In genomic region chr10:24150086-24150485, GRCm38 (mm10) we compare ENCODE assay signal across 8 mouse cellular contexts. TPM values are rescaled to one million over a fixed set of nuclear protein-coding genes. Genes with fewer than 3 reads are reported as not detected.
DNase-seq lines count a peak whose midpoint lies in the region; ATAC-seq lines count a peak whose summit lies in the region.

No protein-coding gene starts in this region.

- peak overlapping the region; percentile 82 for H3K4me3 ChIP-seq in heart, embryonic 13.5 days
- peak overlapping the region; percentile 77 for H3K4me3 ChIP-seq in embryonic facial prominence, embryonic 15.5 days (replicated peaks)
- peak overlapping the region; percentile 84 for H3K4me3 ChIP-seq in kidney, embryonic 14.5 days (ENCODE audit: low read length)
- peak overlapping the region; percentile 71 for H3K4me3 ChIP-seq in midbrain, embryonic 14.5 days (replicated peaks; ENCODE audit: low read depth, low read length)

- no peaks in the 10 kb centered on the region for H3K27me3 ChIP-seq in heart, embryonic 13.5 days (replicated peaks)
- no peaks in the 10 kb centered on the region for H3K27me3 ChIP-seq in embryonic facial prominence, embryonic 15.5 days
- no peaks in the 10 kb centered on the region for H3K27me3 ChIP-seq in kidney, embryonic 14.5 days (ENCODE audit: control insufficient read depth, insufficient read depth, low read length)
- no peaks in the 10 kb centered on the region for H3K27me3 ChIP-seq in midbrain, embryonic 14.5 days (ENCODE audit: control insufficient read depth, insufficient read depth, low read length)

- H3K4me1 ChIP-seq in heart, embryonic 13.5 days, result peaks cover 30% of the 10 kb centered on the region
- peaks cover 5% of the 10 kb centered on the region for H3K4me1 ChIP-seq in embryonic facial prominence, embryonic 15.5 days
- H3K4me1 ChIP-seq in kidney, embryonic 14.5 days (ENCODE audit: control insufficient read depth, insufficient read depth, low read length), result peaks cover 10% of the 10 kb centered on the region
- peaks cover 13% of the 10 kb centered on the region; the same call in 1 of the 2 replicates for H3K4me1 ChIP-seq in midbrain, embryonic 14.5 days (ENCODE audit: control insufficient read depth, insufficient read depth, low read length)

- no peaks in the 10 kb centered on the region for H3K9me3 ChIP-seq in heart, embryonic 13.5 days
- H3K9me3 ChIP-seq in embryonic facial prominence, embryonic 15.5 days (replicated peaks), result no peaks in the 10 kb centered on the region
- no peaks in the 10 kb centered on the region for H3K9me3 ChIP-seq in kidney, embryonic 14.5 days (ENCODE audit: control insufficient read depth, low read length)
- H3K9me3 ChIP-seq in midbrain, embryonic 14.5 days (ENCODE audit: control insufficient read depth, low read length), result no peaks in the 10 kb centered on the region

- H3K36me3 ChIP-seq in heart, embryonic 13.5 days, result peaks cover 16% of the 10 kb centered on the region
- H3K36me3 ChIP-seq in embryonic facial prominence, embryonic 15.5 days, result 0 out of 2 replicates have a peak, but pooled peaks cover under 1% of the 10 kb centered on the region
- no peaks in the 10 kb centered on the region; the same call in 1 of the 2 replicates for H3K36me3 ChIP-seq in kidney, embryonic 14.5 days (ENCODE audit: control insufficient read depth, insufficient read depth, low read length)
- peaks cover 8% of the 10 kb centered on the region for H3K36me3 ChIP-seq in midbrain, embryonic 14.5 days (ENCODE audit: control insufficient read depth, insufficient read depth, low read length)

- peak overlapping the region; percentile 77 for H3K4me2 ChIP-seq in heart, embryonic 13.5 days
- H3K4me2 ChIP-seq in embryonic facial prominence, embryonic 15.5 days (replicated peaks), result peak overlapping the region; percentile 63
- H3K4me2 ChIP-seq in kidney, embryonic 14.5 days (replicated peaks; ENCODE audit: low read depth, low read length), result peak overlapping the region; percentile 57
- peak overlapping the region; percentile 57 for H3K4me2 ChIP-seq in midbrain, embryonic 14.5 days (ENCODE audit: low read length)

- ATAC-seq in heart, embryonic 13.5 days (ENCODE audit: extremely low read depth, insufficient number of reproducible peaks, low FRiP score, low TSS enrichment), result no peak
- no peak for ATAC-seq in embryonic facial prominence, embryonic 15.5 days (ENCODE audit: insufficient number of reproducible peaks, low FRiP score, low TSS enrichment, low read depth)
- ATAC-seq in kidney, embryonic 14.5 days (ENCODE audit: low FRiP score, low TSS enrichment), result no peak
- no peak for ATAC-seq in midbrain, embryonic 14.5 days (ENCODE audit: low FRiP score, low TSS enrichment)

- peak overlapping the region; percentile 90 for H3K9ac ChIP-seq in heart, embryonic 13.5 days
- H3K9ac ChIP-seq in embryonic facial prominence, embryonic 15.5 days, result no peak overlapping the region
- H3K9ac ChIP-seq in kidney, embryonic 14.5 days (ENCODE audit: low read depth, low read length), result peak overlapping the region; percentile 76; the same call in 1 of the 2 replicates
- no peak overlapping the region; the same call in 1 of the 2 replicates for H3K9ac ChIP-seq in midbrain, embryonic 14.5 days (replicated peaks; ENCODE audit: low read length)

- intact Hi-C loops in heart, postnatal 14 days (cut with DNase I), result no loop called here
- intact Hi-C loops in left cerebral cortex, postnatal 36 days (cut with DNase I), result no loop called here

- DNase-seq in heart, postnatal 14 days, result no peak
- peak; percentile 30 for DNase-seq in midbrain, embryonic 14.5 days
- DNase-seq in right cerebral cortex, postnatal 14 days, result no peak
- no peak for DNase-seq in left cerebral cortex, postnatal 36 days (ENCODE audit: low spot score in 2 of 2)
- no peak for DNase-seq in thymus, postnatal 14 days

- WGBS in heart, embryonic 13.5 days, result 31% methylated on average over 7 of the region's 7 CpGs
- 36% methylated on average over 7 of the region's 7 CpGs for WGBS in embryonic facial prominence, embryonic 15.5 days
- WGBS in kidney, embryonic 14.5 days, result 37% methylated on average over 7 of the region's 7 CpGs
- whole genome bisulfite sequencing in midbrain, embryonic 14.5 days, result 56% methylated on average over 7 of the region's 7 CpGs

- H3K27ac ChIP-seq in heart, embryonic 13.5 days (replicated peaks), result no peak overlapping the region
- no peak overlapping the region for H3K27ac ChIP-seq in embryonic facial prominence, embryonic 15.5 days (replicated peaks)
- H3K27ac ChIP-seq in kidney, embryonic 14.5 days (ENCODE audit: low read depth, low read length), result no peak overlapping the region
- no peak overlapping the region for H3K27ac ChIP-seq in midbrain, embryonic 14.5 days (replicated peaks; ENCODE audit: low read depth, low read length)

RNA-seq across cellular contexts. Expression of gene Stx7, which starts 1.0 kb away (rescaled TPM):
- 74.9 and 82.6 TPM in 2 replicates for polyA plus RNA-seq in heart, embryonic 13.5 days (2015; fragmentation: Nextera tagmentation; extraction: Ambion mirVana)
- total RNA-seq in heart, postnatal 14 days (2021), result 10 to 100 TPM; 41.4 to 42.7 TPM
- 70.1 and 73.2 TPM in 2 replicates for polyA plus RNA-seq in embryonic facial prominence, embryonic 15.5 days (2015; fragmentation: Nextera tagmentation; extraction: Ambion mirVana)
- 67.8 and 95.5 TPM in 2 replicates for polyA plus RNA-seq in kidney, embryonic 14.5 days (2014; fragmentation: Nextera tagmentation; extraction: Ambion mirVana)
- 326 and 358 TPM in 2 replicates for polyA plus RNA-seq in midbrain, embryonic 14.5 days (2014; fragmentation: Nextera tagmentation; extraction: Ambion mirVana)
- 100 to 1,000 TPM; 136 to 139 TPM for total RNA-seq in left cerebral cortex, postnatal 36 days (2021)

RNA-seq across cellular contexts. Expression of gene Taar9, which starts 40.8 kb away (rescaled TPM):
- not detected in 2 replicates for polyA plus RNA-seq in heart, embryonic 13.5 days (2015; fragmentation: Nextera tagmentation; extraction: Ambion mirVana)
- total RNA-seq in heart, postnatal 14 days (2021), result not detected
- not detected in 2 replicates for polyA plus RNA-seq in embryonic facial prominence, embryonic 15.5 days (2015; fragmentation: Nextera tagmentation; extraction: Ambion mirVana)
- not detected in 2 replicates for polyA plus RNA-seq in kidney, embryonic 14.5 days (2014; fragmentation: Nextera tagmentation; extraction: Ambion mirVana)
- not detected in 2 replicates for polyA plus RNA-seq in midbrain, embryonic 14.5 days (2014; fragmentation: Nextera tagmentation; extraction: Ambion mirVana)
- total RNA-seq in left cerebral cortex, postnatal 36 days (2021), result not detected

RNA-seq across cellular contexts. Expression of gene Taar8c, which starts 48.4 kb away (rescaled TPM):
- polyA plus RNA-seq in heart, embryonic 13.5 days (2015; fragmentation: Nextera tagmentation; extraction: Ambion mirVana), result not detected in 2 replicates
- total RNA-seq in heart, postnatal 14 days (2021), result not detected
- polyA plus RNA-seq in embryonic facial prominence, embryonic 15.5 days (2015; fragmentation: Nextera tagmentation; extraction: Ambion mirVana), result not detected in 2 replicates
- polyA plus RNA-seq in kidney, embryonic 14.5 days (2014; fragmentation: Nextera tagmentation; extraction: Ambion mirVana), result not detected in 2 replicates
- not detected in 2 replicates for polyA plus RNA-seq in midbrain, embryonic 14.5 days (2014; fragmentation: Nextera tagmentation; extraction: Ambion mirVana)
- not detected for total RNA-seq in left cerebral cortex, postnatal 36 days (2021)

RNA-seq across cellular contexts. Expression of gene Taar8b, which starts 58.0 kb away (rescaled TPM):
- polyA plus RNA-seq in heart, embryonic 13.5 days (2015; fragmentation: Nextera tagmentation; extraction: Ambion mirVana), result not detected in 2 replicates
- not detected for total RNA-seq in heart, postnatal 14 days (2021)
- polyA plus RNA-seq in embryonic facial prominence, embryonic 15.5 days (2015; fragmentation: Nextera tagmentation; extraction: Ambion mirVana), result not detected in 2 replicates
- not detected in 2 replicates for polyA plus RNA-seq in kidney, embryonic 14.5 days (2014; fragmentation: Nextera tagmentation; extraction: Ambion mirVana)
- not detected in 2 replicates for polyA plus RNA-seq in midbrain, embryonic 14.5 days (2014; fragmentation: Nextera tagmentation; extraction: Ambion mirVana)
- total RNA-seq in left cerebral cortex, postnatal 36 days (2021), result not detected

Comparison
In these comparisons a context has a peak if more than half of its experiments do, and no peak if none do; other contexts are left out.
1. H3K9ac ChIP-seq: peak in heart, embryonic 13.5 days (single experiment) and kidney, embryonic 14.5 days (single experiment); none in embryonic facial prominence, embryonic 15.5 days (single experiment) and midbrain, embryonic 14.5 days (single experiment).
2. Peak in every context shown above with its lines, with median percentiles within 50 percentile points of each other: H3K4me2 ChIP-seq and H3K4me3 ChIP-seq.